Mouse (Mus musculus) liver, embryonic 16.5 days (tissue): ENCODE data around the gene Tet2. TPM values are rescaled to one million over a fixed set of nuclear protein-coding genes. Genes with fewer than 3 reads are reported as not detected.

Experiments used
- ATAC-seq: fragments of 200-750 bp; cut with Nextera tagmentation; 2 replicates; pipeline ENCODE4 v1.8.0; 2017; ENCODE audit warnings: low read depth, mild to moderate bottlenecking, moderate number of reproducible peaks, moderate library complexity
- H3K27ac ChIP-seq: fragments of 300-500 bp; sonication (generic); 2 replicates; pipeline ENCODE4 v1.5.1; 2014; ENCODE audit warnings: mild to moderate bottlenecking, low read length
- H3K27me3 ChIP-seq: fragments of 300-500 bp; sonication (generic); 2 replicates; pipeline ENCODE4 v1.6.1; 2014; ENCODE audit warnings: low read depth, low read length, mixed read lengths; ENCODE audit not compliant: control insufficient read depth, insufficient read depth
- H3K36me3 ChIP-seq: fragments of 300-500 bp; sonication (generic); 2 replicates; pipeline ENCODE4 v1.6.1; 2014; ENCODE audit warnings: mild to moderate bottlenecking; ENCODE audit not compliant: control insufficient read depth, insufficient read depth
- H3K4me1 ChIP-seq: fragments of 300-500 bp; sonication (generic); 2 replicates; pipeline ENCODE4 v1.6.1; 2014; ENCODE audit warnings: low read depth, low read length, mixed read lengths; ENCODE audit not compliant: control insufficient read depth
- H3K4me2 ChIP-seq: fragments of 300-500 bp; sonication (generic); 2 replicates; pipeline ENCODE4 v1.6.1; 2014; ENCODE audit warnings: low read depth, low read length, mixed read lengths
- H3K4me3 ChIP-seq: fragments of 300-500 bp; sonication (generic); 2 replicates; pipeline ENCODE4 v1.5.1; 2014; ENCODE audit warnings: low read depth, mild to moderate bottlenecking, low read length
- H3K9ac ChIP-seq: fragments of 300-500 bp; sonication (generic); 2 replicates; pipeline ENCODE4 v1.6.1; 2014; ENCODE audit warnings: low read depth, low read length
- H3K9me3 ChIP-seq: fragments of 300-500 bp; sonication (generic); replicated peaks from 2 replicates; pipeline ENCODE4 v1.6.1; 2016; ENCODE audit warnings: low read length; ENCODE audit not compliant: control insufficient read depth
- WGBS: fragments of 180-500 bp; shearing (Covaris S2); extraction: QIAGEN DNeasy Blood & Tissue Kit; methylation state at CpG from one replicate; pipeline ENCODE4 v1.1.7; 2014; ENCODE audit not compliant: insufficient replicate concordance; 5-methylcytosine and 5-hydroxymethylcytosine counted together
- microRNA-seq: library from miRNA; unstranded; fragments of <30 nt; microRNA quantifications from one replicate; pipeline ENCODE4, GENCODE M21; 2016
- polyA plus RNA-seq: library from polyadenylated mRNA; unstranded; fragments of >200 nt; fragmentation: Nextera tagmentation; extraction: Ambion mirVana; gene quantifications from 2 replicates; pipeline ENCODE4 v1.2.1, GENCODE M21; 2015

The Tet2 gene
- polyA plus RNA-seq, 1 experiment from 2014 or later: 3.0 TPM

DNA sequence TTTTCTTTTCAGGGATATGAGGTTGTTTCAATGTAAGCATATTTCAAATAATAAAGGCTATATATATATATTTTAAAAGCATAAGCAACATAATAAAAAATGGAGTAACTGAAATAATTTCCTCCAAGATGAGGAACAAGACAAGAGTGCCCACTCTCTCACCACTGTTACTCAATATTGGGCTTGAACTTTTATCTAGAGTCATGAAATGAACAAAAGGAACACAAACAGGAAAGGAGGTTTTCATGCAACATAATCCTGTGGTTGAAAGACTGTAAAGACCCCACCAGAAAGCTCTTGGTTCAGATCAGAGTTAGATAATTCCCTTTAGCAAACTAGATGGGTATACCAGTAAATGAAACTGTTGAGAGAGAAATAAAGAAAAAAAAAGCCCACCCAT lies 121.9 kb downstream of the Tet2 start:
- Histone ChIP-seq H3K9me3 (no peaks in the 10 kb centered on the region), H3K36me3 (no peaks in the 10 kb centered on the region), H3K4me2 (no peak overlapping the region), H3K9ac (no peak overlapping the region), H3K27ac (no peak overlapping the region), H3K4me1 (no peaks in the 10 kb centered on the region), H3K27me3 (no peaks in the 10 kb centered on the region), H3K4me3 (no peak overlapping the region)
- no peak for ATAC-seq

DNA sequence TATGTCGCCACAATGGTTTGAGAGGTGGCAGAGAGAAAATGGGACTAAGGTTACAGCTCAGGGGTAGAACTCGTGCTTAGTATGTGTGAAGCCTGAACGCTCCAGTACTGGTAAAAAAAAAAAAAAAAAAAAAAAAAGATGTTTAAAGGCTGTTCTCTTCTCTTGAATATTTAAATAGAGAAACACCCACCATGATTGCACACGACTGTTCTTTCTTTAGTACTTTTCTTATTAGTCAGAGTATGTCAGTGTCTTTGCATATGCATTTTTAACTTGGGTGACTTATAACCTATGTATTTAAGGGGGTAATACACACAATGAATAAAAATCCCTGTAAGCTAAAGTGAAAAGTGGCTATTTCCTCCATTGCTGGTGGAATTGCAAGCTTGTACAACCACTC lies 130.2 kb downstream of the Tet2 start:
- H3K9ac ChIP-seq: no peak overlapping the region
- no peaks in the 10 kb centered on the region for H3K36me3 ChIP-seq
- H3K9me3 ChIP-seq: no peaks in the 10 kb centered on the region
- no peaks in the 10 kb centered on the region for H3K27me3 ChIP-seq
- H3K27ac ChIP-seq: no peak overlapping the region
- 64% methylated on average over 4 of the region's 4 CpGs for WGBS
- no peak for ATAC-seq
- no peak overlapping the region for H3K4me3 ChIP-seq
- H3K4me2 ChIP-seq: no peak overlapping the region
- H3K4me1 ChIP-seq: no peaks in the 10 kb centered on the region

Small RNA genes within 50 kb of the gene (microRNA-seq; reads per million reads assigned to microRNA genes)
- not detected for gene Gm25042

Other genes starting within 250 kb of the Tet2 start
- gene Ppa2, start 235.0 kb downstream of the Tet2 start, polyA plus RNA-seq: 38.0 and 40.1 TPM in 2 replicates